Mouse (Mus musculus): ENCODE data around the gene Pfdn5. TPM values are rescaled to one million over a fixed set of nuclear protein-coding genes. Genes with fewer than 3 reads are reported as not detected.
A peak's percentile ranks its signal among the peaks of the same experiment; 100 is the strongest.

The Pfdn5 gene
- polyA plus RNA-seq (2015; fragmentation: Nextera tagmentation; extraction: Ambion mirVana) = 460 and 473 TPM in 2 replicates

GRCm38 (mm10) chr15:102326022-102326576, at the start of gene Pfdn5:
Gene Pfdn5, plus strand, starts transcription at chr15:102326116.
- peak within 1 kb of the TSS; percentile 96 for H3K4me3 ChIP-seq
- H3K36me3 ChIP-seq = peaks cover 25% of the 10 kb centered on the region
- peak within 1 kb of the TSS; percentile 87 for H3K4me2 ChIP-seq
- H3K27ac ChIP-seq (replicated peaks) = peak within 1 kb of the TSS; percentile 85
- WGBS = under 1% methylated on average over 40 of the region's 40 CpGs
- peak; percentile 93 for ATAC-seq (ENCODE audit: low FRiP score, low read depth)
- no peaks in the 10 kb centered on the region for H3K9me3 ChIP-seq
- no peaks in the 10 kb centered on the region for H3K27me3 ChIP-seq
- H3K9ac ChIP-seq = peak within 1 kb of the TSS; percentile 86
- H3K4me1 ChIP-seq (replicated peaks) = peaks cover 19% of the 10 kb centered on the region

DNA sequence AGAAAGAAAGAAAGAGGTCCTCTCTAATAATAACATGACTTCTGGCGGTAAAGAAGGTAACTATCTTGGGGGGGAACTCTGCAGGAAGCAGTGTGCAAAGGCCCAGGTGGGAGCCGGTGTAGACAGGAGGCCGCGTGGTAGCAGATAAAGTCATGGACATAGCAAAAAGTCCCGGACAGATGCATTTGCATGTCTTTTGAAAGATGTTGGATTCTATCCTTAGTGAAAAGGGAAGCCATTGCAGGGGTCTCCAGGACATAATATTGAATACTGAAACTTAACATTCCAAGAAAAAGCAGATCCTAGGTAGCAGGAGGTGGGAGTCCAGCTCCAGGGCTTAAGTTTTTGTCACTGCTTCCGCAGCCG, 47.2 kb upstream of the Pfdn5 start:
- peak overlapping the region; percentile 79 for H3K4me2 ChIP-seq
- H3K9ac ChIP-seq = peak overlapping the region; percentile 86
- no peaks in the 10 kb centered on the region for H3K27me3 ChIP-seq
- 33% methylated on average over 7 of the region's 7 CpGs for WGBS
- peak overlapping the region; percentile 90 for H3K27ac ChIP-seq (replicated peaks)
- no peak for ATAC-seq (ENCODE audit: low FRiP score, low read depth)
- 0 out of 2 replicates have a peak, but pooled peaks cover 21% of the 10 kb centered on the region for H3K36me3 ChIP-seq
- peaks cover 23% of the 10 kb centered on the region for H3K4me1 ChIP-seq (replicated peaks)
- no peaks in the 10 kb centered on the region for H3K9me3 ChIP-seq
- H3K4me3 ChIP-seq = peak overlapping the region; percentile 84

- Histone ChIP-seq H3K36me3 (0 out of 2 replicates have a peak, but pooled peaks cover 21% of the 10 kb centered on the region), H3K27me3 (no peaks in the 10 kb centered on the region), H3K4me1 (replicated peaks) (peaks cover 23% of the 10 kb centered on the region), H3K27ac (replicated peaks) (peak within 1 kb of the TSS; percentile 90), H3K4me2 (peak within 1 kb of the TSS; percentile 79), H3K9ac (peak within 1 kb of the TSS; percentile 86), H3K4me3 (peak within 1 kb of the TSS; percentile 84), H3K9me3 (no peaks in the 10 kb centered on the region)
- WGBS = under 1% methylated on average over 63 of the region's 65 CpGs
- peak; percentile 95 for ATAC-seq (ENCODE audit: low FRiP score, low read depth)
Observed at GRCm38 (mm10) chr15:102279092-102279782, 46.7 kb upstream of the Pfdn5 start, which contains the start of gene Mfsd5. Gene Mfsd5, plus strand, starts transcription at chr15:102279454.

DNA sequence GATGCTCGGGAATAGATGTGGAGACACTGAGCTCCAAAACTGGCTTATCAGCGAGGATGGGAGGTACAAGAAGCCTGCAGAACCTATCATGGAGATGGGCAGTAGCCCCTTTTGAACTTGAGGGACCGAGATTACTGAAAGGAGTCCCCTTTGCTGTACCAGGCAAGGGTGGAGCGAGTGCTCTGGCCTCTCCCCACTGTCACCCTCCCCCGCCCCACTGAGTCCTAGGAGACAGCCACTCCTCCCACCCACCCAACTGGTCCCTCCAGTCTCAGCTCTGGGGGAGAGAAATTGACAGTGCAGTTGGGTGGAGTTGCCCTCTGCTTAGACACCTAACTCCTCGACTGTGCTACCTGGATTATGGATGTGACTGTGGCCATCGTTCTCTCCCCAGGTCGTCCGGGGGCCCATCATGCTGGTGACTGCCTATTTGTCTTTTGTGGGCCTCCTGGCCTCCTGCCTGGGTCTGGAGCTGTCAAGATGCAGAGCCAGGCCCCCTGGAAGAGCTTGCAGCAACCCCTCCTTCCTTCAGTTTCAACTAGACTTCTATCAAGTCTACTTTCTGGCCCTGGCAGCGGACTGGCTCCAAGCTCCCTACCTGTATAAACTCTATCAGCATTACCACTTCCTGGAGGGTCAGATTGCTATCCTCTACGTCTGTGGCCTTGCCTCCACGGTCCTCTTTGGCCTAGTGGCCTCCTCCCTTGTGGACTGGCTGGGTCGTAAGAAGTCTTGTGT, 46.0 kb upstream of the Pfdn5 start:
- Histone ChIP-seq H3K4me2 (peak overlapping the region; percentile 79), H3K27me3 (no peaks in the 10 kb centered on the region), H3K9ac (peak overlapping the region; percentile 86), H3K4me3 (peak overlapping the region; percentile 84), H3K4me1 (replicated peaks) (peaks cover 23% of the 10 kb centered on the region), H3K27ac (replicated peaks) (peak overlapping the region; percentile 90), H3K9me3 (no peaks in the 10 kb centered on the region), H3K36me3 (0 out of 2 replicates have a peak, but pooled peaks cover 21% of the 10 kb centered on the region)
- WGBS = 33% methylated on average over 13 of the region's 13 CpGs
- peak; percentile 44 for ATAC-seq (ENCODE audit: low FRiP score, low read depth)

- H3K4me2 ChIP-seq = peak overlapping the region; percentile 79
- H3K4me3 ChIP-seq = peak overlapping the region; percentile 84; the same call in 1 of the 2 replicates
- 95% methylated on average over 19 of the region's 19 CpGs for WGBS
- no peak overlapping the region for H3K9ac ChIP-seq
- peaks cover 23% of the 10 kb centered on the region for H3K4me1 ChIP-seq (replicated peaks)
- no peak for ATAC-seq (ENCODE audit: low FRiP score, low read depth)
- H3K27me3 ChIP-seq = no peaks in the 10 kb centered on the region
- no peak overlapping the region for H3K27ac ChIP-seq (replicated peaks)
- no peaks in the 10 kb centered on the region for H3K9me3 ChIP-seq
- 0 out of 2 replicates have a peak, but pooled peaks cover 21% of the 10 kb centered on the region for H3K36me3 ChIP-seq
Observed at GRCm38 (mm10) chr15:102280623-102281022, 45.3 kb upstream of the Pfdn5 start.

GRCm38 (mm10) chr15:102282463-102283292, 43.2 kb upstream of the Pfdn5 start:
- H3K27ac ChIP-seq (replicated peaks) = no peak overlapping the region
- no peak overlapping the region for H3K4me2 ChIP-seq
- 0 out of 2 replicates have a peak, but pooled peaks cover 21% of the 10 kb centered on the region for H3K36me3 ChIP-seq
- 88% methylated on average over 8 of the region's 8 CpGs for WGBS
- no peak overlapping the region for H3K4me3 ChIP-seq
- ATAC-seq (ENCODE audit: low FRiP score, low read depth) = no peak
- H3K9me3 ChIP-seq = no peaks in the 10 kb centered on the region
- no peaks in the 10 kb centered on the region for H3K27me3 ChIP-seq
- H3K9ac ChIP-seq = no peak overlapping the region
- H3K4me1 ChIP-seq (replicated peaks) = peaks cover 23% of the 10 kb centered on the region

- ATAC-seq (ENCODE audit: low FRiP score, low read depth) = no peak
- Histone ChIP-seq H3K27ac (replicated peaks) (no peak overlapping the region), H3K9me3 (no peaks in the 10 kb centered on the region), H3K4me2 (no peak overlapping the region), H3K36me3 (0 out of 2 replicates have a peak, but pooled peaks cover 21% of the 10 kb centered on the region), H3K27me3 (no peaks in the 10 kb centered on the region), H3K9ac (no peak overlapping the region), H3K4me3 (no peak overlapping the region), H3K4me1 (replicated peaks) (peaks cover 22% of the 10 kb centered on the region)
- WGBS = 84% methylated on average over 3 of the region's 3 CpGs
Observed at GRCm38 (mm10) chr15:102283648-102284047, 42.3 kb upstream of the Pfdn5 start.

DNA sequence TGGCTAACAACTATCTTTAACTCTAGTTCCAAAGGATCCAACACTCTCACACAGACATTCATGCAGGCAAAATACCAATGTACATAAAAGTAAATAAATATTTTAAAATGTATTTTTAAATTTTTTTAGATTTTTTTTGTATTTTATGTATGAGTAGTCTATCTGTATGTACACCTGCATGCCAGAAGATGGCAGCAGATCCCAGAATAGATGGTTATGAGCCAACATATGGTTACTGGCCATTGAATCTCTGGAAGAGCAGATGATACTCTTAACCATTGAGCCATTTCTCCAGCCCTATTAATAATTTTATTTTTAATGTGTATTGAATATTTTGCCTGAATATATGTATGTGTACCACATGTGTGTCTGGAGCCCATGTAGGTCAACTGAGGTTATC, 38.5 kb upstream of the Pfdn5 start:
- ATAC-seq (ENCODE audit: low FRiP score, low read depth) = no peak
- Histone ChIP-seq H3K36me3 (0 out of 2 replicates have a peak, but pooled peaks cover 7% of the 10 kb centered on the region), H3K9me3 (no peaks in the 10 kb centered on the region), H3K27ac (replicated peaks) (no peak overlapping the region), H3K4me1 (replicated peaks) (no peaks in the 10 kb centered on the region), H3K4me3 (no peak overlapping the region), H3K27me3 (no peaks in the 10 kb centered on the region), H3K9ac (no peak overlapping the region), H3K4me2 (no peak overlapping the region)

DNA sequence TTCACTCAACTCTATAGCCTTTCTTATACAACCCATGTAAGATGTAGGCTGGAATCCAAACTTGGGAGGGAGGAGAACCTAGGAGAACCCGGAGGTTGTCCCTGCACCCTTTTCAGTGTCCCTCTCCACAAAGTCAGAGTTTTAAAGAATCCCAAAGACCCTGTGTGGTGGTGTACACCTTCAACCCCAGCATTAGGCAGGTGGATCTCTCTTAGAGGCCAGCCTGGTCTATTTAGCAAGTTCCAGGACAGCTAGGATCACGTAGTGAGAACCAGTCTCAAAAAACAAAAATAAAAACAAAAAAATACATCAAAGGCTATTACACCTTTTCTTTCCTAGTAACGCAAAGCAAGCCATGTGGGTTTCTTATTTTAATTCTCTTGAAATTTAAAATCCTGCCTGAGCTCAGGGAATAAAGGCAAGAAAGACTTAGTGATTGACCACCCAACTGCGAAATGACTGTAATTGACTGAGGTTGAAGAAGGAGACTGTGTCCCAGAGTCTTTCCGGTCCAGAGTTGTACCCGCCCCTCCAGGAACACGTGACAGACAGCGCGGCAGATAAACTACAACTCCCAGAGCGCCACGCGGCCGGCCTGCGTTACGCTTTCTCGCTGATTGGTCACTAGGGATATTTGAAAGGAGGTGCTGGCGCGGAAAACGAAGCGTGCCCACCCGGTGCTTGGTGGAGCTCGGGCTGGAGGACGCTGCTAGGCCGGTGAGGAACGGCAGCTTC, 30.1 kb upstream of the Pfdn5 start, which contains the start of gene Espl1:
Gene Espl1 (plus strand): TSS at position 634 of the 735 bp plus-strand sequence.
- Histone ChIP-seq H3K9ac (peak within 1 kb of the TSS; percentile 25), H3K4me1 (replicated peaks) (peaks cover 9% of the 10 kb centered on the region), H3K4me3 (peak within 1 kb of the TSS; percentile 55), H3K36me3 (no peaks in the 10 kb centered on the region), H3K4me2 (peak within 1 kb of the TSS; percentile 95), H3K27me3 (no peaks in the 10 kb centered on the region), H3K9me3 (no peaks in the 10 kb centered on the region), H3K27ac (replicated peaks) (peak within 1 kb of the TSS; percentile 58; the same call in 1 of the 2 replicates)
- ATAC-seq (ENCODE audit: low FRiP score, low read depth) = peak; percentile 98
- WGBS = 6% methylated on average over 25 of the region's 25 CpGs

DNA sequence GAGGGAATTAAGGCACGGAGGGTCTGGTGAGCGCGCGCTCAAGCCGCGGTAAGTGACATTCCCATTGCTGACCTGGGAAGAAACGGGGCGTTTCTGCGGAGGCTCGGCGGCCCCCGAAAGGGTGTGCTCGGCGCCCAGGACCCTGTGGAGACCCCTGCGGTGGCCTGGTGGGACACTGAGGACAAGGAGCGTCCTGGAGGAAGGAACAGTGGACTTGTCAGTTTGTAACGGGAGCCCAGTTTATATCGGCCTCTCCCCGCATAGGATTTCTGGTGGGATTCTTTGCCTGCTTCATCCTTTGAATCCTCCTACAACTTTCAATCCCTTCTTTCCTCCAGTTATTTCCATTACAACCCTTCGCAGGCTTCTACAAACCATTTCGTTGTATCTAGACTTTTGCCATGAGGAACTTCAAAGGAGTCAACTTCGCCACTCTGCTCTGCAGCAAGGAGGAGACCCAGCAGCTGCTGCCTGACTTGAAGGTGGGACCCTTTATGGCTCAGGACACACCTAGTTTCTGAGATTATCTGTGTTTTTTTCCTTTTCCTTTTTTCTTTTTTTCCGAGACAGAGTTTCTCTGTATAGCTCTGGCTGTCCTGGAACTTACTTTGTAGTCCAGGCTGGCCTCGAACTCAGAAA, 29.4 kb upstream of the Pfdn5 start:
- Histone ChIP-seq H3K27ac (replicated peaks) (no peak overlapping the region), H3K9ac (peak overlapping the region; percentile 25), H3K9me3 (no peaks in the 10 kb centered on the region), H3K4me3 (peak overlapping the region; percentile 55), H3K36me3 (no peaks in the 10 kb centered on the region), H3K4me1 (replicated peaks) (peaks cover 9% of the 10 kb centered on the region), H3K4me2 (peak overlapping the region; percentile 95), H3K27me3 (no peaks in the 10 kb centered on the region)
- WGBS = 5% methylated on average over 24 of the region's 24 CpGs
- ATAC-seq (ENCODE audit: low FRiP score, low read depth) = peak; percentile 62

Data from hindbrain, embryonic 15.5 days (tissue).